Comparison of ENCODE assay signal across 14 mouse cellular contexts in genomic region chr2:122354191-122354929, GRCm38 (mm10). TPM values are rescaled to one million over a fixed set of nuclear protein-coding genes. Genes with fewer than 3 reads are reported as not detected.
DNase-seq lines count a peak whose midpoint lies in the region; ATAC-seq lines count a peak whose summit lies in the region.
"Had no signal": no experiment of that assay in that cellular context is flagged by ENCODE, and none has a peak within 500 bp of the region (broad histone marks: within the 10 kb centered on the region; RNA-seq: fewer than 3 reads in every experiment).

No protein-coding gene starts in this region.

- H3K4me3 ChIP-seq in forebrain, embryonic 15.5 days, result no peak overlapping the region
- H3K4me3 ChIP-seq: lung, embryonic 15.5 days had no signal

- H3K4me2 ChIP-seq in forebrain, embryonic 15.5 days (replicated peaks), result no peak overlapping the region
- H3K4me2 ChIP-seq: lung, embryonic 15.5 days had no signal

- ATAC-seq in megakaryocyte, adult 5-6 weeks (ENCODE audit: poor library complexity, severe bottlenecking), result no peak
- ATAC-seq in forebrain, embryonic 15.5 days (replicated peaks), result no peak
- no peak for ATAC-seq in erythroblast, adult 5-6 weeks (replicated peaks; ENCODE audit: low FRiP score, poor library complexity, severe bottlenecking)
- ATAC-seq: forebrain, postnatal 0 days had no signal

- H3K27ac ChIP-seq in forebrain, embryonic 15.5 days (replicated peaks), result no peak overlapping the region
- H3K27ac ChIP-seq: kidney, postnatal 0 days; lung, embryonic 15.5 days had no signal

- peaks cover 10% of the 10 kb centered on the region; the same call in 1 of the 2 replicates for H3K27me3 ChIP-seq in forebrain, embryonic 15.5 days
- H3K27me3 ChIP-seq: lung, embryonic 15.5 days had no signal

- H3K9ac ChIP-seq in forebrain, embryonic 15.5 days (replicated peaks), result no peak overlapping the region
- H3K9ac ChIP-seq: forebrain, postnatal 0 days; lung, embryonic 15.5 days had no signal

- WGBS in forebrain, embryonic 15.5 days, result 58% methylated on average over 12 of the region's 12 CpGs

- H3K4me1 ChIP-seq in forebrain, embryonic 15.5 days, result peaks cover 39% of the 10 kb centered on the region

- peaks cover 16% of the 10 kb centered on the region for H3K36me3 ChIP-seq in forebrain, embryonic 15.5 days
- H3K36me3 ChIP-seq: G1E had no signal

- peak; percentile 45 for DNase-seq in adrenal gland, adult 2 months
- no peak for DNase-seq in adrenal gland, adult 18-20 months (ENCODE audit: low spot score in 2 of 2)
- peak; percentile 56 for DNase-seq in ovary, postnatal 36 days (ENCODE audit: low spot score)
- no peak for DNase-seq in ovary, postnatal 14 days (ENCODE audit: low spot score)
- peak; percentile 65 to 78 for DNase-seq in kidney, postnatal 36 days
- DNase-seq: forebrain, postnatal 0 days had no signal

- H3K9me3 ChIP-seq in forebrain, embryonic 15.5 days, result no peaks in the 10 kb centered on the region
- H3K9me3 ChIP-seq: G1E; lung, embryonic 15.5 days had no signal

RNA-seq across cellular contexts. Expression of gene Shf, which starts 14.6 kb away (rescaled TPM):
- 10 to 100 TPM in 1 of 2 experiments, 1 to 10 TPM in 1; 6.0 to 13.0 TPM for total RNA-seq in adrenal gland, adult 2 months (2021)
- polyA plus RNA-seq in adrenal gland, adult 2 months (2012; rRNA removed), result 12.3 and 15.9 TPM in 2 replicates
- 10 to 100 TPM in 1 of 2 experiments, 1 to 10 TPM in 1; 6.4 to 10.4 TPM for total RNA-seq in adrenal gland, adult 18-20 months (2021)
- total RNA-seq in megakaryocyte, adult 5-6 weeks (2015), result 0.31 and 2.1 TPM in 2 replicates
- total RNA-seq in megakaryocyte, adult 5-6 weeks (2017), result 0.81 and 1.5 TPM in 2 replicates
- 10.3 and 11.0 TPM in 2 replicates for polyA plus RNA-seq in forebrain, embryonic 15.5 days (2015; fragmentation: Nextera tagmentation; extraction: Ambion mirVana)
- 0.84 TPM in 1 of 2 replicates, not detected in the other for total RNA-seq in erythroblast, adult 5-6 weeks (2015; ENCODE audit: low replicate concordance)
- total RNA-seq in erythroblast, adult 5-6 weeks (2017; ENCODE audit: low replicate concordance), result 6.3 and 13.0 TPM in 2 replicates

RNA-seq across cellular contexts. Expression of gene Duox1, which starts 38.9 kb away (rescaled TPM):
- total RNA-seq in adrenal gland, adult 2 months (2021), result not detected
- polyA plus RNA-seq in adrenal gland, adult 2 months (2012; rRNA removed), result 0.07 and 0.17 TPM in 2 replicates
- total RNA-seq in adrenal gland, adult 18-20 months (2021), result under 1 TPM in 1 of 2 experiments, not detected in 1; 0.07 TPM
- total RNA-seq in megakaryocyte, adult 5-6 weeks (2015), result not detected in 2 replicates
- not detected in 2 replicates for total RNA-seq in megakaryocyte, adult 5-6 weeks (2017)
- polyA plus RNA-seq in forebrain, embryonic 15.5 days (2015; fragmentation: Nextera tagmentation; extraction: Ambion mirVana), result 0.04 and 0.06 TPM in 2 replicates
- not detected in 2 replicates for total RNA-seq in erythroblast, adult 5-6 weeks (2015; ENCODE audit: low replicate concordance)
- 0.14 TPM in 1 of 2 replicates, not detected in the other for total RNA-seq in erythroblast, adult 5-6 weeks (2017; ENCODE audit: low replicate concordance)
- total RNA-seq: forebrain, postnatal 0 days; G1E had no signal
- polyA plus RNA-seq: G1E; kidney, postnatal 0 days; spleen, adult 2 months had no signal

RNA-seq across cellular contexts. Expression of gene Duoxa1, which starts 40.8 kb away (rescaled TPM):
- under 1 TPM in 1 of 2 experiments, not detected in 1; 0.31 TPM for total RNA-seq in adrenal gland, adult 2 months (2021)
- 0.58 and 0.97 TPM in 2 replicates for polyA plus RNA-seq in adrenal gland, adult 2 months (2012; rRNA removed)
- total RNA-seq in adrenal gland, adult 18-20 months (2021), result not detected
- total RNA-seq in megakaryocyte, adult 5-6 weeks (2015), result not detected in 2 replicates
- total RNA-seq in megakaryocyte, adult 5-6 weeks (2017), result not detected in 2 replicates
- not detected in 2 replicates for polyA plus RNA-seq in forebrain, embryonic 15.5 days (2015; fragmentation: Nextera tagmentation; extraction: Ambion mirVana)
- total RNA-seq in erythroblast, adult 5-6 weeks (2015; ENCODE audit: low replicate concordance), result 0.77 TPM in 1 of 2 replicates, not detected in the other
- not detected in 2 replicates for total RNA-seq in erythroblast, adult 5-6 weeks (2017; ENCODE audit: low replicate concordance)
- total RNA-seq: left cerebral cortex, postnatal 36 days had no signal
- polyA plus RNA-seq: G1E; kidney, postnatal 0 days; spleen, adult 2 months had no signal

RNA-seq across cellular contexts. Expression of gene Duoxa2, which starts 55.7 kb away (rescaled TPM):
- total RNA-seq in adrenal gland, adult 2 months (2021), result not detected
- polyA plus RNA-seq in adrenal gland, adult 2 months (2012; rRNA removed), result 0.08 TPM in 1 of 2 replicates, not detected in the other
- not detected for total RNA-seq in adrenal gland, adult 18-20 months (2021)
- total RNA-seq in megakaryocyte, adult 5-6 weeks (2015), result not detected in 2 replicates
- total RNA-seq in megakaryocyte, adult 5-6 weeks (2017), result not detected in 2 replicates
- 0.13 TPM in 1 of 2 replicates, not detected in the other for polyA plus RNA-seq in forebrain, embryonic 15.5 days (2015; fragmentation: Nextera tagmentation; extraction: Ambion mirVana)
- total RNA-seq in erythroblast, adult 5-6 weeks (2015; ENCODE audit: low replicate concordance), result not detected in 2 replicates
- total RNA-seq in erythroblast, adult 5-6 weeks (2017; ENCODE audit: low replicate concordance), result not detected in 2 replicates
- total RNA-seq: forebrain, postnatal 0 days; left cerebral cortex, postnatal 36 days had no signal
- polyA plus RNA-seq: G1E; kidney, postnatal 0 days; lung, embryonic 15.5 days; spleen, adult 2 months had no signal

RNA-seq across cellular contexts. Expression of gene Duox2, which starts 56.1 kb away (rescaled TPM):
- under 1 TPM in 1 of 2 experiments, not detected in 1; 0.07 TPM for total RNA-seq in adrenal gland, adult 2 months (2021)
- 0.04 and 0.06 TPM in 2 replicates for polyA plus RNA-seq in adrenal gland, adult 2 months (2012; rRNA removed)
- total RNA-seq in adrenal gland, adult 18-20 months (2021), result under 1 TPM in 1 of 2 experiments, not detected in 1; 0.13 TPM
- total RNA-seq in megakaryocyte, adult 5-6 weeks (2015), result not detected in 2 replicates
- total RNA-seq in megakaryocyte, adult 5-6 weeks (2017), result not detected in 2 replicates
- polyA plus RNA-seq in forebrain, embryonic 15.5 days (2015; fragmentation: Nextera tagmentation; extraction: Ambion mirVana), result 0.03 TPM in 1 of 2 replicates, not detected in the other
- total RNA-seq in erythroblast, adult 5-6 weeks (2015; ENCODE audit: low replicate concordance), result not detected in 2 replicates
- not detected in 2 replicates for total RNA-seq in erythroblast, adult 5-6 weeks (2017; ENCODE audit: low replicate concordance)
- total RNA-seq: left cerebral cortex, postnatal 36 days had no signal
- polyA plus RNA-seq: forebrain, postnatal 0 days; G1E had no signal

Comparison
In these comparisons a context has a peak if more than half of its experiments do, and no peak if none do; other contexts are left out.
1. DNase-seq: peak in adrenal gland, adult 2 months (single experiment), ovary, postnatal 36 days (single experiment) and kidney, postnatal 36 days (2 of 2); none in adrenal gland, adult 18-20 months (0 of 2) and ovary, postnatal 14 days (single experiment).